13 mouse cellular contexts compared by ENCODE assay signal in the genomic region with DNA sequence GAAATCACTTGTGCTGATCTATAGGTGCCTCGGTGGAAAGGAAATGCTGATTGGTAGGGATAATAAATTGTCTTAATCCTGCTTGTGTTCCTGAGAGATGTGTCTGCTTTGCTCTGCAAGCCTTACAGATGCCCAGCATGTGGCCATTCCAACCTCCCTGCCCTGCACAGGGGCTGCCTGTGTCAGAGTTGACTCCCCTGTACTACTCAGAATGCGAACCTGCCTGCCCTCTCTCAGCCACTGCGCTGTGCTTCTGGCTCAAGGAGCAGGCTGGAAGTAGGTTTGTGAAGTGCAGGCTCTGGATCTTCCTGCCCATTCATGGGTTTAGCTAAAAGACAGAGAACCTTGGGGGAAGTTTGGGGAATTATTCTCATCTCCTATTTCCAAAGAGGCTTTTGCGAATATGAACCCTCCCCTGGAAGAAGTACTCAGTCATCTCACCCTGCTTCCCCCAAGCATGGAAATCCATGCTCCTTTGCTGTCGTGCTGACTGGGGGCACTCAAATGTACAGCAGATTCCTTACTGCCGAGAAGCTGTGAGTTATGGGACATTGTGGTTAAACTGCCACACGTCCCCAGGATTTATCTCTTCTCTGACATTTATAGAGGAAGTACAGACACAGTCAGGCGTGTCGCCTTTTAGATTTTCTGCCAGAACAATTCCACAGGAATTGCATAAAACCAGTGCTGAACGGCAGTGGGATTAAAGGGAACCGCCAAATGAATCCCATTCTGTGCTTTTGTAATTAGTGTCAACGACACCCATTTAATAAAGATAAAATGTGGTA.
DNase-seq lines count a peak whose midpoint lies in the region; ATAC-seq and TF ChIP-seq lines count a peak whose summit lies in the region.
"Had no signal": no experiment of that assay in that cellular context is flagged by ENCODE, and none has a peak within 500 bp of the region (broad histone marks: within the 10 kb centered on the region; RNA-seq: fewer than 3 reads in every experiment).

No protein-coding gene starts in this region.

- H3K9ac ChIP-seq in hindbrain, embryonic 12.5 days, result no peak overlapping the region
- H3K9ac ChIP-seq: limb, embryonic 15.5 days had no signal

- ATAC-seq in hindbrain, embryonic 12.5 days (ENCODE audit: low FRiP score), result no peak
- ATAC-seq in G1E (ENCODE audit: extremely low read depth, insufficient number of reproducible peaks, low FRiP score, poor library complexity, severe bottlenecking), result peak; percentile 63
- ATAC-seq in common myeloid progenitor, adult 5-6 weeks (replicated peaks; ENCODE audit: low read depth, poor library complexity, severe bottlenecking), result peak; percentile 97
- ATAC-seq in megakaryocyte-erythroid progenitor cell, adult 5-6 weeks (replicated peaks; ENCODE audit: low FRiP score, low TSS enrichment, poor library complexity, severe bottlenecking), result 0 out of 2 replicates have a peak, but pooled peaks have one; percentile 32

- no peaks in the 10 kb centered on the region for H3K27me3 ChIP-seq in hindbrain, embryonic 10.5 days (ENCODE audit: insufficient read depth, poor library complexity, severe bottlenecking)
- H3K27me3 ChIP-seq in hindbrain, embryonic 12.5 days, result no peaks in the 10 kb centered on the region
- H3K27me3 ChIP-seq in G1E (ENCODE audit: insufficient read depth, low read length), result peaks cover 10% of the 10 kb centered on the region; the same call in 1 of the 2 replicates
- H3K27me3 ChIP-seq: limb, embryonic 15.5 days had no signal

- H3K4me3 ChIP-seq in hindbrain, embryonic 10.5 days, result no peak overlapping the region
- H3K4me3 ChIP-seq in hindbrain, embryonic 12.5 days, result no peak overlapping the region
- peak overlapping the region; percentile 51; the same call in 1 of the 2 replicates for H3K4me3 ChIP-seq in G1E (ENCODE audit: low read depth, low read length)
- H3K4me3 ChIP-seq: limb, embryonic 15.5 days had no signal

- H3K36me3 ChIP-seq in hindbrain, embryonic 10.5 days, result no peaks in the 10 kb centered on the region
- H3K36me3 ChIP-seq in hindbrain, embryonic 12.5 days, result no peaks in the 10 kb centered on the region
- H3K36me3 ChIP-seq in G1E (replicated peaks), result no peaks in the 10 kb centered on the region
- H3K36me3 ChIP-seq: limb, embryonic 15.5 days had no signal

- no peak for DNase-seq in hindbrain, embryonic 10.5 days (ENCODE audit: low spot score)
- DNase-seq in G1E (ENCODE audit: low spot score), result peak; percentile 65
- no peak for DNase-seq in gastrocnemius, postnatal 4 days (ENCODE audit: low spot score in 2 of 2)
- DNase-seq in spleen, postnatal 36 days (ENCODE audit: low spot score in 2 of 2), result no peak
- no peak for DNase-seq in natural killer cell, adult 2 months (ENCODE audit: low spot score in 2 of 2)
- DNase-seq: cerebellum, postnatal 14 days; gastrocnemius, postnatal 14 days; heart, postnatal 4 days had no signal

- H3K4me1 ChIP-seq in hindbrain, embryonic 10.5 days (replicated peaks), result peaks cover 18% of the 10 kb centered on the region
- H3K4me1 ChIP-seq in hindbrain, embryonic 12.5 days, result peaks cover 9% of the 10 kb centered on the region
- H3K4me1 ChIP-seq in G1E (ENCODE audit: insufficient read depth, low read depth, low read length), result peaks cover 61% of the 10 kb centered on the region

- no peak overlapping the region for H3K4me2 ChIP-seq in hindbrain, embryonic 12.5 days (replicated peaks)
- H3K4me2 ChIP-seq: limb, embryonic 15.5 days had no signal

- no peaks in the 10 kb centered on the region for H3K9me3 ChIP-seq in hindbrain, embryonic 10.5 days
- H3K9me3 ChIP-seq in hindbrain, embryonic 12.5 days (replicated peaks), result no peaks in the 10 kb centered on the region
- H3K9me3 ChIP-seq in G1E (replicated peaks), result no peaks in the 10 kb centered on the region
- H3K9me3 ChIP-seq: limb, embryonic 15.5 days had no signal

- H3K27ac ChIP-seq in hindbrain, embryonic 10.5 days, result 0 out of 2 replicates have a peak overlapping the region, but pooled peaks have one; percentile 35
- no peak overlapping the region for H3K27ac ChIP-seq in hindbrain, embryonic 12.5 days
- H3K27ac ChIP-seq: limb, embryonic 15.5 days; macrophage had no signal

- 62% methylated on average over 12 of the region's 12 CpGs for whole genome bisulfite sequencing in hindbrain, embryonic 10.5 days
- 51% methylated on average over 12 of the region's 12 CpGs for WGBS in hindbrain, embryonic 12.5 days

- no peak for TF ChIP-seq CTCF in G1E (IDR thresholded peaks at IDR 0.05; ENCODE audit: low read depth, low read length)
